Mouse (Mus musculus) embryonic facial prominence, embryonic 13.5 days (tissue): ENCODE data around the gene Gm9045. TPM values are rescaled to one million over a fixed set of nuclear protein-coding genes. Genes with fewer than 3 reads are reported as not detected.

Experiments used
- polyA plus RNA-seq: library from polyadenylated mRNA; unstranded; fragments of >200 nt; fragmentation: Nextera tagmentation; extraction: Ambion mirVana; gene quantifications from 2 replicates; pipeline ENCODE4 v1.2.1, GENCODE M21; 2015

The Gm9045 gene
- polyA plus RNA-seq, 1 experiment from 2014 or later = not detected

Other genes with a start within 250 kb of the Gm9045 start
- 39.6 and 40.8 TPM in 2 replicates for gene Mdm1, start 196.0 kb downstream of the Gm9045 start, polyA plus RNA-seq
- not detected in 2 replicates for gene Il22, start 132.9 kb downstream of the Gm9045 start, polyA plus RNA-seq
- gene Gm32717, start 97.1 kb downstream of the Gm9045 start, polyA plus RNA-seq = 0.15 TPM in 1 of 2 replicates, not detected in the other
- gene Gm32802, start 79.1 kb downstream of the Gm9045 start, polyA plus RNA-seq = 0.15 TPM in 1 of 2 replicates, not detected in the other
- gene Iltifb, start 42.8 kb downstream of the Gm9045 start, polyA plus RNA-seq = not detected in 2 replicates
- not detected in 2 replicates for gene Gm9040, start 10.9 kb downstream of the Gm9045 start, polyA plus RNA-seq
- gene Gm9044, start 5.4 kb downstream of the Gm9045 start, polyA plus RNA-seq = not detected in 2 replicates
- not detected in 2 replicates for gene Gm9046, start 5.4 kb upstream of the Gm9045 start, polyA plus RNA-seq
- gene Gm9048, start 10.8 kb upstream of the Gm9045 start, polyA plus RNA-seq = not detected in 2 replicates
- 0.21 TPM in 1 of 2 replicates, not detected in the other for gene Gm9049, start 16.3 kb upstream of the Gm9045 start, polyA plus RNA-seq
- not detected in 2 replicates for gene Ifng, start 103.2 kb upstream of the Gm9045 start, polyA plus RNA-seq